Mouse (Mus musculus) Patski (cell line): Measurements from ENCODE around the gene Timm13. TPM values are rescaled to one million over a fixed set of nuclear protein-coding genes. Genes with fewer than 3 reads are reported as not detected.

ENCODE experiments used
- ATAC-seq: fragments of 100-300 bp; one replicate; pipeline ENCODE4 v1.8.0; 2021
- CTCF ChIA-PET: fragments of 350-600 bp; sonication (Branson Sonifier 250); formaldehyde crosslinking; loops from one replicate; lab custom pipeline; 2022; ENCODE audit warnings: inconsistent platforms; lab: Charles Lee
- POLR2A ChIA-PET: fragments of 350-600 bp; sonication (Branson Sonifier 250); formaldehyde crosslinking; loops from one replicate; lab custom pipeline; 2022; ENCODE audit warnings: antibody characterized with exemption, inconsistent platforms; lab: Charles Lee
- DNase-seq: peaks from one replicate; pipeline ENCODE4 v3.0.0-alpha.2; 2011; ENCODE audit warnings: low read depth, low spot score
- H3K27me3 ChIP-seq: fragments of 371-371 bp; one replicate; pipeline ENCODE4 v1.5.1; 2021
- CTCF ChIP-seq: fragments of 100-300 bp; IDR thresholded peaks from one replicate; pipeline ENCODE4 v1.5.1; 2021
- in situ Hi-C: fragments of 300-500 bp; cut with MboI; formaldehyde crosslinking; loops from 3 replicates; pipeline ENCODE4 v1.11.1; 2018; ENCODE audit warnings: low pct_unique_long_range_greater_than_20kb, mixed read lengths
- polyA plus RNA-seq: library from polyadenylated mRNA; unstranded; gene quantifications from one replicate; pipeline ENCODE4 v1.2.3, GENCODE M21; 2021

Gene Timm13
- polyA plus RNA-seq, 1 experiment from 2014 or later = 253 TPM

GRCm38 (mm10) chr10:80876028-80876427 is 24.7 kb downstream of the Timm13 start:
- CTCF ChIA-PET = interaction anchor here (0.9 to 1.9 kb wide), 3 partner anchors 17 to 119 kb away, joined by 3 to 8 read pairs (median 5); no protein-coding TSS in a partner anchor
- peaks cover 16% of the 10 kb centered on the region for H3K27me3 ChIP-seq
- POLR2A ChIA-PET = no interaction called here
- ATAC-seq (no peak), DNase-seq (no peak)
- no peak for TF ChIP-seq CTCF
- in situ Hi-C loops = loop anchor here (5.0 kb wide), 2 partner anchors 54 to 129 kb away; no protein-coding TSS in a partner anchor

GRCm38 (mm10) chr10:80874035-80874434 is 26.7 kb downstream of the Timm13 start:
- DNase-seq (no peak), ATAC-seq (no peak)
- no peak for TF ChIP-seq CTCF
- POLR2A ChIA-PET = no interaction called here
- CTCF ChIA-PET = interaction anchor here (0.8 to 1.9 kb wide), 4 partner anchors 9 to 120 kb away, joined by 3 to 8 read pairs (median 4); no protein-coding TSS in a partner anchor
- peaks cover 16% of the 10 kb centered on the region for H3K27me3 ChIP-seq
- in situ Hi-C loops = no loop called here

DNA sequence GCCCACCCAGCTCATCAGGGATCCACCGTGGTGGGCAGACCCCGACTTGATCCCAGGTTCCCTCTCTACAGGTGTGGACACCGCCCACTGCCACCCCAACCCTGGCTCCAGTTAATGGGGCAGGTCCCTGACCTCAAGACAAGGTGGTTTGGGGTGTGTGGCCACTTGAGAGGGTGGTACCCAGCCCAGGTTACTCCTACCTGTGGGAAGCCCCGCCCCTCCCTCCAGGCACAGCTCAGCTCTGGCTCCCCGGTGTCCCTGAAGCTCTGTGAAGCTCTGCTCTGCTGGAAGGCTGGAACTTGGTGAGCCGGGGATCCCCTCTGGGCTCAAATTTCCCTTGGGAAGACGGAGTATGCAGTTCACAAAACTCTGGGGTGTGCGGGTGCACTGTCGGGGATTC is 29.2 kb downstream of the Timm13 start, which contains the start of gene Tmprss9:
Tmprss9 (plus strand) TSS at position 268 of the 400 bp plus-strand sequence.
- CTCF ChIA-PET = interaction anchor here (1.1 to 1.3 kb wide), 2 partner anchors 9 to 123 kb away, joined by 3 to 8 read pairs; no protein-coding TSS in a partner anchor

DNA sequence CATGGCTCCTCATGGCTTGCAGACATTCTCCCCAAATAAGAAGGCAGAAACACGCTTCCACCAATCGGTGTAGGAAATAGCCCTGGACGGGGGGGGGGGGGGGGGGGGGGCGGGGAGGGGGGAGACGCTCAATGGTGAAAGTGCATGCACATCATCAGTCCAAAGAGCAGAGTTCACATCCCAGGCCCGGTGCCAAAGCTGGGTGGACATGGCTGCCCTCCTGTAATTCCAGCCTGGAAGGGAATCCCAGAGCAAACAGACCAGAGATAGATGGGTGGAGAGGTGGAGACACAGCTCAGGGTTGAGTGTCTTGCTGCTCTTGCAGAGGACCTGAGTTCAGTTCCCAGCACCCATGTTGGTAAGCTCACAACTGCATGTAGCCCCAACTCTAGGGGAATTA is 29.8 kb downstream of the Timm13 start:
- TF ChIP-seq CTCF = no peak
- ChIA-PET POLR2A (interaction anchor here (0.7 to 0.9 kb wide), 2 partner anchors 16 kb away, joined by 3 read pairs; partner anchors contain the start of genes Lsm7 and Sppl2b), CTCF (interaction anchor here (0.7 to 1.3 kb wide), 3 partner anchors 9 to 124 kb away, joined by 3 to 8 read pairs (median 3); no protein-coding TSS in a partner anchor)
- ATAC-seq (no peak), DNase-seq (no peak)
- peaks cover 16% of the 10 kb centered on the region for H3K27me3 ChIP-seq
- in situ Hi-C loops = no loop called here

More for the DNA sequence above, 29.2 kb downstream of the Timm13 start, which contains the start of gene Tmprss9:
- TF ChIP-seq CTCF = no peak
- in situ Hi-C loops = no loop called here
- H3K27me3 ChIP-seq = peaks cover 16% of the 10 kb centered on the region
- POLR2A ChIA-PET = interaction anchor here (0.7 to 0.9 kb wide), 2 partner anchors 15 to 17 kb away, joined by 3 read pairs; partner anchors contain the start of genes Lsm7 and Sppl2b
- DNase-seq = no peak
- ATAC-seq = no peak

DNA sequence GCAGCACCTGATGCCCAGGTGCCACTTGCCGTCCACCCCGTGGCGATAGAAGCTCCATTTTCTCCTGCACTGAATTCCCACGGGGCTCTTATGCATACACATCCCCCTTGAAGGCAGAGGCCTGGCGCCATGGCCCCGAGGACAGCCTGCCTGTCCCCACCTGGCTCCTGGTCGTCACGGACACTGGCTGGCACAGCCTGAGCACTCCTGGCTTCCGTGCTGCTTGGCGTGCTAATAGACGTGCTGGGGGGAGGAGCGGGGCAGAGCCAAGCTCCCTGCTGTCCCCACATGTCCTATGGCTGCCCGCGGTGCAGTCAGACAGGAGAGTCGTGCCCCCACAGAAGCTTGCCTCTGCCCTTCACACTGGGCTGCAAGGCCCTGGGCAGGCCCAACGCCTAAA is 36.3 kb downstream of the Timm13 start:
- DNase-seq (no peak), ATAC-seq (no peak)
- H3K27me3 ChIP-seq = no peaks in the 10 kb centered on the region
- ChIA-PET CTCF (no interaction called here), POLR2A (no interaction called here)
- TF ChIP-seq CTCF = no peak
- in situ Hi-C loops = no loop called here

- ATAC-seq = no peak
- in situ Hi-C loops = no loop called here
- TF ChIP-seq CTCF = no peak
- POLR2A ChIA-PET = no interaction called here
- DNase-seq = no peak
- CTCF ChIA-PET = no interaction called here
- no peaks in the 10 kb centered on the region for H3K27me3 ChIP-seq
Observed at GRCm38 (mm10) chr10:80862305-80862704, 38.5 kb downstream of the Timm13 start.

- TF ChIP-seq CTCF = no peak
- DNase-seq (no peak), ATAC-seq (no peak)
- ChIA-PET POLR2A (interaction anchor here (1.4 to 2.4 kb wide), 2 partner anchors 13 to 28 kb away, joined by 4 to 8 read pairs; no protein-coding TSS in a partner anchor), CTCF (interaction anchor here (1.6 to 2.3 kb wide), 4 partner anchors 13 to 23 kb away, joined by 3 to 8 read pairs (median 5); no protein-coding TSS in a partner anchor)
- in situ Hi-C loops = no loop called here
- no peaks in the 10 kb centered on the region for H3K27me3 ChIP-seq
Observed at GRCm38 (mm10) chr10:80858350-80858935, 42.3 kb downstream of the Timm13 start.

- ChIA-PET POLR2A (interaction anchor here (1.4 to 2.4 kb wide), 2 partner anchors 12 to 27 kb away, joined by 4 to 8 read pairs; no protein-coding TSS in a partner anchor), CTCF (interaction anchor here (1.6 to 1.8 kb wide), 3 partner anchors 13 to 23 kb away, joined by 3 to 5 read pairs (median 5); no protein-coding TSS in a partner anchor)
- no peaks in the 10 kb centered on the region for H3K27me3 ChIP-seq
- TF ChIP-seq CTCF = no peak
- in situ Hi-C loops = no loop called here
- ATAC-seq = no peak
- DNase-seq = no peak
Observed at GRCm38 (mm10) chr10:80857848-80858247, 42.9 kb downstream of the Timm13 start.

GRCm38 (mm10) chr10:80857386-80857785 is 43.4 kb downstream of the Timm13 start:
- DNase-seq = no peak

DNA sequence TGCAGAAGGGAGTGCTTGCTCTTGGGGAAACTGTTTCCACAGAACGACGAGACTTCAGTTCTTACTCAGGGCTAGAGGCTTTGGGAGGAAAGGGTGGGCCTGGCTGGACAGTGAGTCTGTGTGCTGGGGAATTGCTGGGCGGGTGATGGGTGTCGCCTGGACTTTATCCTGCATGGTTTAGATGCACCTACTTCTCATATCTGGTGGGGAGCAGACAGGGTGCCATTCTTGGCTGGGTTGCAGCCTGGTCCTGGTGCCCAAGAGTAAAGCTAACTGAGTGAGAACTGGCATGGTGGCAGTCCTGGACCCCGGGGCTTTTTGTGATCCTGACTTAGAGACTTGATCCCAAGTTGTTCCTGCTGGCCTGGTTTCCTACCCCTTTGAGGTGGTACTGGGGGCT is 43.9 kb downstream of the Timm13 start:
- POLR2A ChIA-PET = no interaction called here
- no peaks in the 10 kb centered on the region for H3K27me3 ChIP-seq
- in situ Hi-C loops = no loop called here
- TF ChIP-seq CTCF = no peak
- CTCF ChIA-PET = no interaction called here
- no peak for DNase-seq
- ATAC-seq = no peak

More at GRCm38 (mm10) chr10:80857386-80857785, 43.4 kb downstream of the Timm13 start:
- ChIA-PET CTCF (interaction anchor here (1.6 to 1.8 kb wide), 3 partner anchors 12 to 24 kb away, joined by 3 to 5 read pairs (median 5); no protein-coding TSS in a partner anchor), POLR2A (interaction anchor here (1.4 to 2.4 kb wide), 2 partner anchors 12 to 27 kb away, joined by 4 to 8 read pairs; no protein-coding TSS in a partner anchor)
- no peak for TF ChIP-seq CTCF
- H3K27me3 ChIP-seq = no peaks in the 10 kb centered on the region
- no peak for ATAC-seq
- in situ Hi-C loops = no loop called here
